Mouse (Mus musculus) MN1 (cell line): ENCODE results near the gene Ddx19b.
"Not testable (repeated sequence)": the region's sequence is repeated elsewhere in the genome, so short reads cannot be mapped to it uniquely, and the experiment has no call there.

Experiments used
- DNase-seq: peaks from one replicate; pipeline ENCODE4 v3.0.0-alpha.2; 2016; ENCODE audit warnings: low spot score

Ddx19b gene

DNA sequence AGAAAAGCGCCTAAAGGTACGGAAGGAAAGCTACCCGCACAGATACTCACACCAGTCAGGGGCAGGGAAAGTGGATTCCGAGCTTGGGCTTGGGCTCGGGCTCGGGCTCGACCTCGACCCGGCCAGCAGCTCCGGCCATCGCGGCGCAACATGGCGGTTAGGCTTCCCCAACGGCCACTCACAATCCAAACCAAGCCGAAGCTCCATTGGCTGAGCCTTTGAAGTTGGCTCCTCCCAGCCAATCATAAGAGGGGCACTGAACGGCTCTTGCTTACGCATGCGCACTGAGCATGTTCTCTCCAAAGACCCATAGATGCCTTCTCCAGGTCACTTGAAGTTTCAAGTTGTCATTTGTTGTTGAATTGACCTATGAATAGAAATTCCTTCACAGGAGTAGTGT is at the start of gene Ddx19b:
TSS of gene Ddx19b (minus strand) at position 180 of the 400 bp plus-strand sequence.
- no peak for DNase-seq

DNA sequence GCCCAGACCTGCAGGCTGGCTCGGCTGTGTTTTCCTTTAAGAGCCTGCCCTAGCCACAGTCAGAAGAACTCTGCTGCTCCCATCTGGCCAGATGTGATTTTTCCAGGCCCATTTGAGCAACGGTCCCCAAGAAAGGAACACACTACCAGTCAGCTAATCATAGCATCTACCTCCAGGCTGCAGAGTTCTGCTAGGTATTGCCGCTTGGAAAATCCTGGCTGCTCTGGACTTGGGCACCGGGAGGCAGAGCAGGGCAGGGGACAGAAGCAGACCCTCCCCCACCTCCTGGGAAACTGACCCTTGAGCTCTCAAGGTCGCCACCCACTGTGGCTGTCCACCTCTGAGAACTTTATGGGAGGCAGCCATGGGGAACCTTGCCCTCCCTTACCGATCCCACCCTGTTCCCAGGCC is 48.3 kb upstream of the Ddx19b start:
- DNase-seq = peak; percentile 88

DNA sequence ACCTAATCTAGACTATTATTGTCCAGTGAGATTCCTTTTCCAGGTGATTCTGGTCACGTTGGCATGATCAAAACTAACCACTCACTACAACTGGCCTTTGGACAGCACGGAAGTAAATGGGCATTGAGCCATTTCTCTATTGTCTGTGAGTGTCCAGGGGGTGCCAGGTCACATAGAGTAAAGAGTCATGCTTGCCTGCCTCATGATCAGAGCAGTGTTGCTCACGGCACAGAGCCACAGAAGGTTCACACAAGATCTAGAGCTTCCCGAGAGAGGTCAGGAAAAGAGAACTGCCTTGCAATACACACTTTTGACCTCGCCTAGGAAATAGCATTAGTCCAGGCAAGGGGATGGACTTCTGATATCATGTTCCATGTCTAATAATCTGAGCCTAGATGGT is 47.9 kb upstream of the Ddx19b start:
- no peak for DNase-seq

DNA sequence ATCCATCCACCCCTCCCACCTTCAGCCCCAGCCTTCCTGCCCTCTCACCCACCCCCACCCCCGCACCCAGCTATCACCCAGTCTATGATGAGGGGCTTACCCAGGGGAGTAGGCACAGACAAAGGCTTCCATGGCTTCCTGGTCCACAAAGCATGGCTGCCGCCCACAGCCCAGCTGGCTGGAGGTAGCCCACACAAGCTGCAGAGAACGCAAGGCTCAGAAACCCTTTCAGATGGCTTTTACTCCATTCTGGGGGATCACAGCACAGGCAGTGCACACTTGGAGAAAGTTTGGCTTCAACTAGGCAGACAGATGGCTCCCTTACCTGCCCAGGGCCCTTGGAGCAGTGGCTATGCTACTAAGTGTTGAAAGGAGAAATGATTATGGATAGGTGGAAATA is 44.4 kb upstream of the Ddx19b start:
- DNase-seq = no peak

DNA sequence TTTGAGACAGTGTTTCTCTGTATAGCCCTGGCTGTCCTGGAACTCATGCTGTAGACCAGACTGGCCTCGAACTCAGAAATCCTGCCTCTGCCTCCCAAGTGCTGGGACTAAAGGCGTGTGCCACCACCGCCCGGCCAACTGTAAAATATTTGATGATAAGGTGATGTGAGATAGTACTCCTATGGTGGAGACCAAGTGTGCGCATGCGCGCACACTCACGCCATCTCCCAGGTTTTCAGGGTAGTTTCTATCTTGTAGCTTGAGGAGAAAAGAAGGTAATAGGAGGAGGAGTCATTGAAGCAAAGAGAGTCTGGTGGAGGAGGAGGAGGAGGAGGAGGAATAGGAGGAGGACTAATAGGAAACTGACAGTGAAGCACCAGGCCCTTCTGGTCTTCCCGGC is 37.1 kb upstream of the Ddx19b start:
- DNase-seq = not testable (repeated sequence)

DNA sequence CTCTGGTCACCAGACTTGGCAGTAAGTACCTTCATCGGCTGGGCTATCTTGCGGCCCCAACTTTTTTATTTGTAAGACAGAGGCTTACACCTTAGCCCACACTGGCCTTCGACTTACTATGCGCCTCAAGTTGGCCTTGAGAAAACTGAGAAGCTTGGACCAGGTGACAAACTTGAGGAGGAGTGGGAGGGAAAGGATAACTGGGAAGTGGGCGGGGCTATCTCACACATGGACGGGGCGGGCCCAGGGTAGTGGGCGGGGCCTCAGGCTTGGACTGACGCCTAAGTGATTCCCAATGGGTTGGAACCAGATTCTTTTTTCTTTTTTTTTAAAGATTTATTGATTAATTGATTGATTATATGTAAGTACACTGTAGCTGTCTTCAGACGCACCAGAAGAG is 35.9 kb upstream of the Ddx19b start:
- DNase-seq = no peak

DNA sequence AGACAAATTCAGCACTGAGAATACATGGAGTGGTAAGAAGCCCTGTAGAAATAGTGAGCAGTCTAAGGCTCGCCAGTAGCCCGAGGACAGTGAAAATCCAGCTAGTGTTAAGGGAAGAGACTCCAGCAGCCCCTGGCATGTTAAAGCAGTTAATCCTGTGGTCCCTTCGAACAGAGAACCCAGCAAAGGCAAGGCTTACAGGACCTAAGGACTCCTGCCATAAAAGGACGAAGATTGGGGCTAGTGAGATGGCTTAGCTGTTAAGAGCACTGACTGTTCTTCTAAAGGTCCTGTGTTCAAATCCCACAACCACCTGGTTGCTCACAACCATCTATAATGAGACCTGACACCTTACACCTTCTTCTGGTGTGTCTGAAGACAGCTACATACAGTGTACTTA is 34.8 kb upstream of the Ddx19b start:
- no peak for DNase-seq

DNA sequence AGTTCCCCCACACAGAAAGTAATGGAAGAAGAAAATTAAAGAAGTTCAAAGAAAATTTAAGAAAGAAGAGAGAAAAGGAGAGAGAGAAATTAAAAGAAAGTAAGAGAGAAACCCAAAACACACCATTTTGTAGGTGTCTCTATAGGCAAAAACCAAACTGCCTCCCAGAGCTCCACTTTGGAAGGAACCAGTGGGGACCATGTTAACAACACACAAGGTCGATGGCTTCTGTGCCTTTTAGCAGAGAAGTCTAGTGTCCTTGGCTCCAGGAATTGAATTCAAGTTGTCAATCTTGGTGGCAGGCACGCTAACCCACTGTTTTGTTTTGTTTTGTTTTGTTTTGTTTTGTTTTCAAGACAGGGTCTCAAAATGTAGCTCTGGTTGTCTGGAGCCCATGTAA is 31.3 kb upstream of the Ddx19b start:
- peak; percentile 19 for DNase-seq

DNA sequence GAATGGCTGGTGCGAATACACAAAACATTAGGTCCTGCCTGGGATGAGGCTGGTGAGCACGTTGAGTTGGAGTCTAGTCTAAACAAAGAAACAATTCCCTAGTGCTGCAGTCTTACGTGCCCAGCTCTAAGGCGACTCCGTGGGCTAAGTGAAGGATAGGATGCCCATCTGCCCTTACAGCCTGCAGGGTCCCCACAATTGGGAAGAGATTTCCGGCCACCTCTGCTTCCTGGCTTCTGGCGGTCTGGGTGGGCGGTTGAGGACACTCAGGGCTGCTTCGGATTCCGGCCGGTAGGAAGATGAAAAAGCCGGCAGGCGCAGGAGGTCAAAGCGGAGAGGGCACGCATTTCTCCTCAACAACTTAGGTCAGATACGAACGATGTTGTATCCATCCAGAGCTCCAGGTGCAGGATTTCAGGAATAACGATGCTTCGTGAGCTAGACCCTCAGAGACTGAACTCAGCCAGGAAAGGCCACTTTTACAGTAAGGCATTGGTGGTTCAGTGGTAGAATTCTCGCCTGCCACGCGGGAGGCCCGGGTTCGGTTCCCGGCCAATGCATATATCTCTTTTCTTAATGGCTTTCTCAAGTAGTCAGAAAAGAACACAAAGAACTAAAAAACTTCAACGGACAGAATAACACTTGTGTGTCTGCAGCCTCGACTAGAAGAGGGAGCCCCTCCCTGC is 30.7 kb upstream of the Ddx19b start:
- DNase-seq = peak; percentile 96

DNA sequence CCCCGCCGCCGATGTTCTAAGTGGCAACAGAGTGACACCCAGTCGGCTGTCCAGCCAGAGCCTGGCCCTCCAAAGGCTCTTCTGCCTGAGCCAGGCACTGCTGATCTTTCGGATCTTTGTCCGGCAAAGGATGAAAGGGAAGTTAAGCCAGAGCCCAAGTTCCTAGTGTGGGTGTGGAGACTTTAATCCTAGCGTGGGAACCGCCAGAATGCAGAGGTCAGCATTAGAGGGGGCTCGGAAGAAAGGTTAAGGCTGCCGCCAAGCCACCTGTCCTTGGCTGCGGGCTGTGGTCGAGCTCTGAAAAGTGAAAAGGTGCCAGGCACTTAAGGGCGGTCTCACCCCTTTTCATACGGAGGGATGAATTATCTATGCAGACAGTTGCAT is 30.1 kb upstream of the Ddx19b start:
- DNase-seq = no peak

DNA sequence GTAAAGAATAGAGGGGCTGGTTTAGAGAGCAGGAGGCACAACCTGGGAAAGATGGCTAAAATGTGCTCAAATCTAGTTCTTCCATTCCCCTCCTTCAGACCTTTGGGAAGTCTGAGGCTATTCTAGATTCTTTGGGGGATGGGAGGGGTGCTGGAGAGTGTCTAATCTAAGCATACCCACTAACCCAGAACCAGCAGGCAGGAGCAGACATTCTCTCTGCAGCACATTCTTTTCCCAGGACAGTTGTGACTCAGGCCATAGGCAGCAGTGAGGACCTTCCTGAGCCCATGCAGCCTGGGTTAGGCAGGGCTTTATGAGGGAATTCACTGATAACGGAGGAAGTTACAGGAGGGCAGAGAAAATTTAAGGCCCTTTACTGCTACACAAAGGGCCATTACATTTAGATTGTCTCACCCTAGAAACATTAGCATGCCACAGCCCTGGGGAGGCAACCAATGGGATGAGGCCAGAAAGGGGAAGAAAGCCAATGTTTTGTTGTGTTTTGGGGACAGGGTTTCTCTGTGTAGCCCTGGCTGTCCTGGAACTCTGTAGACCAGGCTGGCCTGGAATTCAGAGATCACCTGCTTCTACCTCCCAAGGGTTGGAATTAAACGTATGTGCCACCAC is 27.5 kb upstream of the Ddx19b start:
- DNase-seq = peak; percentile 44

DNA sequence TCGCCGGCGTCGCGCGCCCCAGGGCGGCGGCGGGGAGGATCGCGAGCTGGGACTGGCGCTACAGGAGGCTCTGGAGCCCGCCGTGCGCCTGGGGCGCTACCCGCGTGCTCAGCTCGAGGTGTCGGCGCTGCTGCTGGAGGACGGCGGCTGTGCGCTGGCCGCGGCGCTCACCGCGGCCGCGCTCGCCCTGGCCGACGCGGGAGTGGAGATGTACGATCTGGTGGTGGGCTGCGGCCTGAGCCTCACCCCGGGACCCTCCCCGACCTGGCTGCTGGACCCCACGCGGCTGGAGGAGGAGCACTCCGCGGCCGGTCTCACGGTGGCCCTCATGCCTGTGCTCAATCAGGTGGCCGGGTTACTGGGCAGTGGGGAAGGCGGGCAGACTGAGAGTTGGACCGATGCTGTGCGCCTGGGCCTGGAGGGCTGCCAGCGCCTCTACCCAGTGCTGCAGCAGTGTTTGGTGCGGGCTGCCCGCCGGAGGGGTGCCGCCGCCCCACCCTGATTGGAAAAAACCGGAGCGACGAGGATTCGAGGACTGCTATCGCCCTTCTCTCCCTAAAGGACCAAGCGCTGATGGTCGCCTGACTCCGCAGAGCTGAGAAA is 25.2 kb upstream of the Ddx19b start:
- DNase-seq = peak; percentile 80

DNA sequence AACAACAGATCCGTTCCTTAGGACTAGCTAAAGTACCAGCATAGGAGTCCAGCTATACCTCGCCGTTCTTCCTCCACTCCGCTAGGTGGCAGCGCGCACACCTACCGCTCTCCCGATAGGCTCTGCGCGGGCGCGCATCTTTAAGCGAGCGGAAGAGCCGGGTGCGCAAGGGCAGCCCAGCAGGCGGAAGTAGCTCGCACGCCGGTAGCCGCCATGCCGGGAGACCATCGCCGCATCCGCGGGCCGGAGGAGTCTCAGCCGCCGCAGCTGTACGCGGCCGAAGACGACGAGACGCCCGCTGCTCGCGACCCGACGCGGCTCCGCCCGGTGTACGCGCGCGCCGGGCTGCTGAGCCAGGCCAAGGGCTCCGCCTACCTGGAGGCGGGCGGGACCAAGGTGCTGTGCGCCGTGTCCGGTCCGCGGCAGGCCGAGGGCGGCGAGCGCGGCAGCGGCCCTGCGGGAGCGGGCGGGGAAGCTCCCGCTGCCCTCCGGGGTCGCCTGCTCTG is 24.7 kb upstream of the Ddx19b start, which contains the start of gene Exosc6:
TSS of gene Exosc6 (plus strand) at position 182 of the 506 bp plus-strand sequence.
- peak; percentile 99 for DNase-seq

DNA sequence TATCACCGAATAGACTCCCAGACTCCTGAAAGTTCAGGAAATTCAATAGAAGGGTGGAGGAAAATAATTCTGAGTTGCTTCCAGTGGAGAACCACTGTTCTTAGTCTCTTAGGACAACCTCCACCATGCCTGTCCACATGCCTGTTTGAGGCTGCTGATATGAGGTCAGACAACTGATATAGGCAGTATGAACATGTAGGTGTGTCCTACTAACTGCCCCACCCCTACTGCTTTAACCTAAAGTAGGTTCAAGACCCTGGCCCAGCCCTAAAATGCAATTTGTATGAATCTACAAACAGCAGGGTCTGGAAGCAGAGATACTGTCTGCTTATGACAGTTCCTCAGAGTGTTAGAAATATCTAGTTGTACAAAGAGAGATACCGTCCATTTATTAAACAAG is 24.1 kb upstream of the Ddx19b start:
- no peak for DNase-seq

DNA sequence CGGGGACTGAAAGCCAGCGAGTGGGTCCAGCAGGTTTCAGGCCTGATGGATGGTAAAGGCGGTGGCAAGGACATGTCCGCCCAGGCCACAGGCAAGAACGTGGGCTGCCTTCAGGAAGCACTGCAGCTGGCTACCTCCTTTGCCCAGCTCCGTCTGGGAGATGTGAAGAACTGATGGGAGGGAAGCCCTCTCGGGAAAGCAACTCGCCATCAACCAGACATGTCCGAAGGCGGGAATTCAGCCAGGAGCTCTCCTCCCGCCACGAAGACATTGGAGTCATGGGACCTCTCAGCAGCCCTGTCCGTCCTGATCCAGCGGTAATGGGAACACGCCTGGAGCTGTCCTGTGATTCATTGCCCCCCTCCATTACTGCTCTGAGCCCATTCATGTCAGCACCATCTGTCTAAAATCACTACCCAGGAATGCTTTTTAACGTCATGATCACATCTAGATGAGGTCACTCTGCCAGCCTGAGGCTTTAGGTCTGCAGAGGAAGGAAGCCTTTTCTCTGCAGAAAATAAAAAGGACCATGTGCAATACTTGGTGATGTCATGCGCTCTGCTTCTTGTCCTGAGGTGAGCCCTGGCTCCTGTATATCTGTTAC is 23.6 kb upstream of the Ddx19b start:
- DNase-seq = peak; percentile 91

DNA sequence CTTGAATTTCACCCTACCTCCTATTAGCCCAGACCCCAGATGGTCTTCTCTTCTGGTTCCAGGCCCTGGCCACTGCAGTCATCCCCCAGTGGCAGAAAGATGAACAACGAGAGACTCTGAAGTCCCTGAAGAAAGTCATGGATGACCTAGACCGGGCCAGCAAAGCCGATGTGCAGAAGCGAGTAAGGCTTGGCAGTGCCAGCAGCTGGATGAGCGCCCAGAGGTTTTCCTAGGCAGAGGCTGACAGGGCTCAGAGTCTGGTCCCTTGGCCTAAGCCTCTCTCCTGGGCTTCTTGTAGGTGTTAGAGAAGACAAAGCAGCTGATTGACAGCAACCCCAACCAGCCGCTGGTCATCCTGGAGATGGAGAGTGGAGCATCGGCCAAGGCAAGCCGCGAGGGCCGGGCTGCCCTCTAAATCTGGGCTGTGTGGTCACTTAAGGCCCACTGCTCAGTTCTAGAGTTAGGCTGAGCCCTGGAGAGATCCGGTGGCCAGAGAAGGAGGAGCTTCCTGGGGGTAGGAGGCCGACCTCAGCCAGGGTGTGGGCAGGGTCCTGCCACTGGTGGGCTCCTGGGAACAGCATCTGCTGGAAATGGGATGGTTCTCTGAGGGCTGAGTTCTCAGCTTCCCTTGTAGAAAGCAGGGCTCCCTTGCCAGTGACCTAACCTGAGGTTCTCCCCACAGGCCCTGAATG is 22.4 kb upstream of the Ddx19b start:
- DNase-seq = peak; percentile 86

DNA sequence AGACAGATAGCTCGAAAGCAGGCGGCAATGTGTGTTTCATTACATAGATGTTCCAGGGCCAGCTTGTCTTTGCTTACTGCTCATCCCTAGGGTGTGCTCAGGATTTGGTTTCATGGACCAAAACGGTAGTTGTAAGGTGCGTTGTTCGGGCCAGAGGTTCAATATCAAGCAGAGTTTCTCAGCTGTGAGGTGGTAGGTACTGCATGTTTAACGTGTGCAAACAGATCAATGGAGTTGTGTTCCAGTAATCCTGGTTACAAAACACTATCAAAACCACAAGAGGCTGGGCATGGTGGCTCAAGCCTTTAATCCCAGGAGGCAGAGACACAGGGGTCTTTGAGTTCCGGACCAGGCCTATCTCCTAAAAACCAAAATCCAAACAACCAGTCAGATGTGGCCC is 17.6 kb upstream of the Ddx19b start:
- peak; percentile 22 for DNase-seq

DNA sequence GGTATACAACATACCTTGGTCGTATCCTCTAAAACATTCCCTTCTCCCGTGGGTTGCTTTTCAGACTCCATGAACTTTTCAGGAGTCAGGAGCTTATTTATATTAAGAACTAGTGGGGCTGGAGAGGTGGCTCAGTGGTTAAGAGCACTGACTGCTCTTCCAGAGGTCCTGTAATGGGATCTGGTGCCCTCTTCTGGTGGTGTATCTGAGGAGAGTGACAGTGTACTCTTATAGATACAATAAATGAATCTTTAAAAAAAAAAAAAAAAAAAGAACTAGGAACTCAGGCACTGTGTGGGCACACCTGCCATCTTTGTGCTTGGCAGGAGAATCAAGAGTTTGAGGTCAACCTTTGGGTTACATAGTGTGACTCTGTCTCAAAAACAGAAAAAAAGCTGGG is 17.1 kb upstream of the Ddx19b start:
- no peak for DNase-seq

DNA sequence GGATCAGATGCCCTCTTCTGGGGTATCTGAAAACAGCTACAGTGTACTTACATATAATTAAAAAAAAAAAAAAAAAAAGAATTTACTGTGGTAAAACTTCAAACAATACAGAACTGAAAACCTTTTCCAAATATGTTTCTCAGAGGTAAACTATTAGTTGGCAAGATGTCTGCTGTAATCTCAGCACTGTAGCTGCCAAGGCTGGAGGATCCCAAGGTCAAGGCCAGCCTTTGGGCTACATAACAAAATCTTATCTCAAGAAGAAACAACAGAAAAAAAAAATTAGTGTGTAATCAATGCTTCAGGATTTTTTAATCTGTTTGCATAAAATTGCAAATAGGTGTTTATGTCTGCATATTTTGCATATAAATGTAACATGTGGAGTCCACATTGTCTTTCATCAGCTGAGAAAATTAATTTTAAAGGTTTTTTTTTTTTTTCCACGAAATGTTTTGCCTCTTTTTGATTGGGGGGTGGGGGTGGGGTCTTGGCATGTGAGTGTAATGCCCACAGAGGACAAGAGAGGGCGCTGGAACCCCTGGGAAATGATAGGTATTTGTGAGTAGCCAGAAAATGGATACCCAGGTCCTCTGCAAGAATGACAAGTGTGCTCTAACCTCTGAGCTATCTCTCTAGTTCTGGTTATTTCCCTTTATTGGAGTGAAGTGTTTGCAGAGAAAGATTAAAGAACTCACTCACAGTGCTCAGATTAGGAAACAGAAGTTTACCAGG is 12.6 kb upstream of the Ddx19b start:
- DNase-seq = peak; percentile 34

DNA sequence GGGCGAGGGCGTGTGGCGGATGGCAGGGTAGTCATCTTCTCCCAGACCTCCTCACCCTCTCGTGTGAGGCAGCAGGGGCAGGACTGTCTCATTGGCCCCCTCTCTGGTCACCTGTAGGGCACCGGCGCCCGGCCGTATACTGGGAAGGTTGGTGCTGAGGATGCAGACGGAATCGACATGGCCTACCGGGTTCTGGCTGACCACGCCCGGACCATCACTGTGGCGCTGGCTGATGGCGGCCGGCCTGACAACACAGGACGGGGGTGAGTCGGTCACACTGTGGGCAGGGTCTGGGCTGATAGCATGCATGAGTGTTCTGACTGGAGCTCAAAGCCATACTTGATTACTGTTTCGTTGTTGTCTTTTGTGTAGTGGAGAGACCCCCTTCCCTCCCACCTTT is 11.0 kb upstream of the Ddx19b start:
- DNase-seq = no peak

DNA sequence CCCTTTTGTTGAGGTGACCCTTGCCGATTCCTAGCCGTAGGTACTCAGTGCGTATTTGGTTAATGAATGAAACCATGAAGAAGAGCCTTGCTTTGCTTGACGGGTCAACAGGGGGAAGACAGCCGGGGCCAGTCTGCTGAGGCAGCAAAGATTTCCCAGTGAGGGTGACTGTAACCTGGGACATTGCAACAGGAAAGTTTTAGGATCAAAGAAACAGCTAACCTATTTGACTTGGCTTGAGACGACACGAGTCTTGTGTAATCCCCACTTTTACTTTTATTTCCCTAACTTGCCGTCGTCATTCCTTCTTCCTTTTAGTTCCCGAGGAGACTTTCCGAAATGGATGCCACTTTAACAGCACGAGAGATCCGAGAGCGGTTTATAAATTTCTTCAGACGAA is 5.0 kb upstream of the Ddx19b start:
- peak; percentile 20 for DNase-seq

DNA sequence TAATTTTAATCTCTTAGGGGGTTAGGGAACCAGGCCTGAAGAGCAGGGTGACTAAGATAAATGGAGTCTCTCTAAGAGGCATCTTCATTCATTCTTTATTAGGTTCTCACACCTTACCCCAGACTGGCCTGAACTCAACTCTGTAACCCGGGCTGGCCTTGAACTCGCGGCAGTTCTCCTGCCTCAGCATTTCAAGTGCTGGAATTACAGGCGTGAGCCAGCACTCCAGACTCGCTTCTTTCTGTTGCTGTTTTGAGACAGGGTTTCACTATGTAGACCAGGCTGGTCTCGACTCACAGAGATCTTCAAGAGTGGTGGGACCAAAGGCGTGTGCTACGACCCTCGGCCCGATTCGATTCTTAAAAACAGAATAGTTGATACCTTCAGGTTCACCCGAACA is 2.7 kb upstream of the Ddx19b start:
- DNase-seq = peak; percentile 68
